Mouse (Mus musculus): ENCODE measurements around the gene Ubald1. TPM values are rescaled to one million over a fixed set of nuclear protein-coding genes. Genes with fewer than 3 reads are reported as not detected.

Ubald1 gene
- polyA plus RNA-seq, 1 experiment from 2014 or later: 33.9 TPM

DNA sequence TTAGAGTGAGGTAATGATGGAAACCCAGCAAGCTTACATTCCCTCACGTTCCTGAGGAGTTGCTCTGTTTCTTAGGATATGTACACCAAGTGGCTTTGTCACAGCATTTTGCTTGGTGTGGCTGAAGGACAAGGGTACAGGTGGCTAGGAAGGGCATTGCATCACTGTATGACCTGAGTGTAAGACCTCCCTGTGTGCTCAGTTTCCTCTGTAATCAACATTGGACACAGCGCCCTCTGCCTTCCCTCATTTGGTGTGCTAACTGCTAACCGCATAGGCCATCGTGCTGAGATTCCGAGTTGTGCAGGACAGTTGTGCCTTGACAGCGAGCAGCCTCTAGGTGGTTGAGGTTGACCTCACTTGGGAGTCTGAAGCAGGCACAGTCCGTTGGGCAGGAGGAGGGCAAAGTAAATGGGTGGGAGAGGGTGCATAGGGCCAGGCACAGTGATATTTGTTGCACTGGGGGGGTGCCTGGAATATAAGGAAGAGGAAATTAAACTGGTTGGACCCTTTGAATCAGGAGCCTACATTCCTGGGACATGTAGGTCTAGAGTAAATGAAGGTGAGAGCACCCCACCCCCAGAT lies 17.1 kb upstream of the Ubald1 start:
- H3K4me2 ChIP-seq: no peak overlapping the region
- no peaks in the 10 kb centered on the region for H3K27me3 ChIP-seq
- no peak overlapping the region for H3K27ac ChIP-seq
- H3K4me3 ChIP-seq: no peak overlapping the region
- ATAC-seq: no peak
- H3K36me3 ChIP-seq (ENCODE audit: poor library complexity, severe bottlenecking): no peaks in the 10 kb centered on the region
- peaks cover 5% of the 10 kb centered on the region; the same call in 1 of the 2 replicates for H3K4me1 ChIP-seq
- no peak overlapping the region for H3K9ac ChIP-seq
- H3K9me3 ChIP-seq (replicated peaks): no peaks in the 10 kb centered on the region
- WGBS: 46% methylated on average over 7 of the region's 7 CpGs

DNA sequence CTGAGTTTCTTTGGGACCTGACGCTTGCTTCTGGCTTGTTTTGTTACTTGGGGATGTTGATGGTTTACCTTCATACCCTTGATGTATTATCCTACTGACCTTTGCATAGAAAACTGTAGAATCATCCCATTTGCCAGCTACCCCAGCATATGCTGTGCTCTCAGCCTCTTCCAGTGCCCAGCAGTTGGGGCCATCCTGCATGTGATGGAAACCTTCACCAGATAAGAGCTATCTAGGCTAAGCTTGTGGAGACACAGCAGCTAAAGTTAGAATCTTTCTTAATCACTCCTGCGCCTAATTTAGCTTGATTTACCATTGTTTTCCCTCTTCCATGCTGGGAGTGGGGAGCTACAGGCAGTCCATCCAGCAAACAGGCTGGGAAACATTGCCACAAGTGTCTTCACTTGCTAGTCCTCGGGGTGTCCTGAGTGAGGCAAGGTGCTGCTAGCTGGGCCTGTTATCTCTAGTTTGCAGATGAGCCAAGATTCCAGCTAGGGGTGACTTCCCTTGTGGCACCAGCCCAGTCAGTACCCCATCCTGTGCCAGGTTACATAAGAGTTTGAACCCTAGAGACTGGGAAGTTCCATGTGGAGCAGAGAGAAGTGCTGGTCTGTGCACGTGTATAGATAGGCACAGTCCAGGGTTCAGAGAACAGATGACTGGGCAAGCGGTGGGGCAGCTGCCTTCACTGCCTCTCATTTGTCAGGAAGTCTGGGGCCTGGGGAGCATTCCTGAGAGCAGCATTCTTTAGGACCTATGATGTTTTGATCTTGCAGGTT lies 16.3 kb upstream of the Ubald1 start:
- no peak overlapping the region for H3K9ac ChIP-seq
- no peak overlapping the region for H3K27ac ChIP-seq
- ATAC-seq: no peak
- H3K4me2 ChIP-seq: no peak overlapping the region
- H3K27me3 ChIP-seq: no peaks in the 10 kb centered on the region
- WGBS: 82% methylated on average over 5 of the region's 5 CpGs
- H3K4me1 ChIP-seq: peaks cover 5% of the 10 kb centered on the region; the same call in 1 of the 2 replicates
- no peaks in the 10 kb centered on the region for H3K9me3 ChIP-seq (replicated peaks)
- no peaks in the 10 kb centered on the region for H3K36me3 ChIP-seq (ENCODE audit: poor library complexity, severe bottlenecking)
- H3K4me3 ChIP-seq: no peak overlapping the region

DNA sequence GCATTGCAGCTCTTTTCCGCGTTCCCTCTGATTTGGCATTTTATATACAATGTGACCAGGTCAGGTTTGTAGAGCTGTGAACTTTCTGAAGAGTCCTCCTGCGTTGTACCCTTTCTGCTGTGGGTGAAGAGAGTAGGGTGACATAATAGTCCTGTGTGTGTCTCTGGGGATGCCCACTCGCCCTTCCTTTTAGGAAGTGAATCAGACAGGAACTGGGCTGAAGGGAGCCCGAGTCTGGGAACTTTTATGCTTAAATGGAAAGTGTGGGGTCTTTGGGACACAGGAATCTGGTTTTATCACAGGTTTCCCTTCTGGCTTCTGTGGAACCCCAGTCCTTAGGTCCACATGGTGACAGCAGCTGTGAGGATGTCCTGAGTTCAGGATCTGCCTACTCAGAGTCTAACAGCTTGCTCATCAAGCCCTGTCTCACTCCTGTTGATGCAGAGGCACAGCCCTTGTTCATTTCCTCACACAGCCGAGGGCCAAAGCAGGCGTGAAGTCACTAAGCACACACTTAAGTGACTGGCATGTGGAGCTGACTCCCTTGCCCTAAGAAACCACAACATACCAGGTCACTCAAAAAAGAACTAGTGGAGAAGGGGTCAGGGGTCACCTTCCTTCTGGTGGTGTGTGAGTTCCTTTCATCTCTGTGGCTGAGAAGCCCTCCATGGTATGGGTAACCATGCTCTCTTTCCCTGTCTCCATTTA lies 14.2 kb upstream of the Ubald1 start:
- no peak for ATAC-seq
- no peaks in the 10 kb centered on the region; the same call in 1 of the 2 replicates for H3K4me1 ChIP-seq
- no peak overlapping the region for H3K4me2 ChIP-seq
- 85% methylated on average over 7 of the region's 7 CpGs for WGBS
- H3K36me3 ChIP-seq (ENCODE audit: poor library complexity, severe bottlenecking): no peaks in the 10 kb centered on the region
- H3K27ac ChIP-seq: no peak overlapping the region
- no peak overlapping the region for H3K4me3 ChIP-seq
- H3K9ac ChIP-seq: no peak overlapping the region
- no peaks in the 10 kb centered on the region for H3K9me3 ChIP-seq (replicated peaks)
- H3K27me3 ChIP-seq: no peaks in the 10 kb centered on the region

GRCm38 (mm10) chr16:4892171-4892570 lies 12.1 kb upstream of the Ubald1 start:
- WGBS: 91% methylated on average over 6 of the region's 6 CpGs
- Histone ChIP-seq H3K36me3 (ENCODE audit: poor library complexity, severe bottlenecking) (no peaks in the 10 kb centered on the region), H3K9ac (no peak overlapping the region), H3K4me3 (no peak overlapping the region), H3K4me2 (no peak overlapping the region), H3K27me3 (no peaks in the 10 kb centered on the region), H3K4me1 (peaks cover 17% of the 10 kb centered on the region), H3K27ac (no peak overlapping the region), H3K9me3 (replicated peaks) (no peaks in the 10 kb centered on the region)
- no peak for ATAC-seq

DNA sequence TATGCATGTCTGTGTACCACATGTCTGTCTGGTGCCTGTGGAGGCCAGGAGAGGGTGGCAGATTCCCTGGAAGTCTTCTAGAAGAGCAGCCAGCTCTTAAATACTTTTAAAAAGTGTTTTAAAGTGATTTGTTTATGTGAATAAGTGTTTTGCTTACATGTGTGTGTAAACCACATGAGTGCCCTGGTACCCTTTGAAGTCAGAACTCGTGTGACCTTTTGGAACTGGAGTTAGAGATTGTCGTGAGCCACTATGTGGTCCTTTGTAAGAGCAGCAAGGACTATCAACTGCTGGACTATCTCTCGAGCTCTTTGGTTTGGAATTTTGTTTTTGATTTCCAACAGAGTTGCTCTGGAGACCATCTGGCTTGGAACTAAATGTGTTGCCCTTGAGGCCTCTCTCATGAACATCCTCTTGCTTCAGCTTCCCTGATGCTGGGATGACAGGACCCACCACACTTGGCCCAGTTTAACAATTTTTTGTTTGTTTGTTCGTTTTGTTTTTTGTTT lies 10.1 kb upstream of the Ubald1 start:
- Histone ChIP-seq H3K27ac (no peak overlapping the region), H3K36me3 (ENCODE audit: poor library complexity, severe bottlenecking) (no peaks in the 10 kb centered on the region), H3K4me3 (no peak overlapping the region), H3K4me2 (no peak overlapping the region), H3K9me3 (replicated peaks) (no peaks in the 10 kb centered on the region), H3K4me1 (peaks cover 26% of the 10 kb centered on the region), H3K27me3 (no peaks in the 10 kb centered on the region), H3K9ac (no peak overlapping the region)
- no peak for ATAC-seq
- WGBS: 81% methylated on average over 4 of the region's 4 CpGs

GRCm38 (mm10) chr16:4886690-4887020 lies 6.5 kb upstream of the Ubald1 start:
- WGBS: 2% methylated on average over 8 of the region's 8 CpGs
- peak overlapping the region; percentile 88 for H3K4me2 ChIP-seq

DNA sequence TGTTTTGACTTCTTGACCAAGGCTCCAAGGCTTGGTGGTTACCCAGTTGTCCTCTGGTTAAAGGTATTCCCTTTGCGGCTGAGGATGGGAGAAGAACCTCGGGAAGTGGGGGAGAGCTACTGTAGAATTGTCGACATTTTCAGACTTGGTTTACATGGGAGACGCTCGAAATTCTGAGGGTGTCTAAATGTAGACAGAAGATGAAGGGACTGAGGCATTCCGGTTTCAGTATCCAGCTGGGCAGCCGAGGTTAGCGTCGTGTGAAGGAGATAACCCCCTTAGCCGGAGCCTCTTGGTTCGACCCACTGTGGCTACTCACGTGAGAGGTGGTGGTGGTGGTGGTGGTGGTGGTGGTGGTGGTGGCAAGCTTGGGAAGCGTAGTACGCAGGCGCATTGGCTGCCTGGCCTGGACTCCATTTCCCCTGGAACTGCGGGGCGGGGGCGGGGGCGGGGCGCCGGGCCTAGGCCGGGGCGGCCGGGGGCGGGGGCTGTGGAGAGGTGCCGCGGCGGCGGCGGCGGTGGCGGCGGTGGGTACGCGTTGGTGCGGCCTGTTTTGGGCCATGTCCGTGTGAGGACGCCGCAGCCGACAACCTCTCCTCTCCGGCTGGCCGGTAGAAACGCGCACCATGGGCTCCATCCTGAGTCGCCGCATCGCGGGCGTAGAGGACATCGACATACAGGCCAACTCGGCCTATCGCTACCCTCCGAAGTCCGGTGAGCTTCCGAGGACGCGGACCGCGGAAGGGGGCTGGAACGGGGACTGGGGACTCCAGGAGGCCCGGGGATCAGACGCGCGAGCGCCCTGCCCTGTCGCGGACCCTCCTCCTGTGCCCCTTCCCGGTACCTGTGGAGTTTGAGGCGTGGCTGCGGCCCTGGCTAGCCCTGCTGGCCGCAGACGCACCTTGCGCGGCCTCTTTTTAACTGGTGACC lies 5.9 kb upstream of the Ubald1 start, which contains the start of gene Mgrn1:
TSS of gene Mgrn1 (plus strand) at position 490 of the 930 bp plus-strand sequence.
- Histone ChIP-seq H3K36me3 (ENCODE audit: poor library complexity, severe bottlenecking) (no peaks in the 10 kb centered on the region), H3K27me3 (no peaks in the 10 kb centered on the region), H3K9me3 (replicated peaks) (no peaks in the 10 kb centered on the region), H3K4me1 (peaks cover 38% of the 10 kb centered on the region), H3K4me2 (peak within 1 kb of the TSS; percentile 88), H3K4me3 (peak within 1 kb of the TSS; percentile 93), H3K9ac (peak within 1 kb of the TSS; percentile 94), H3K27ac (peak within 1 kb of the TSS; percentile 81)
- peak; percentile 94 for ATAC-seq
- WGBS: under 1% methylated on average over 53 of the region's 74 CpGs

More at GRCm38 (mm10) chr16:4886690-4887020, 6.5 kb upstream of the Ubald1 start:
- Histone ChIP-seq H3K4me3 (peak overlapping the region; percentile 93), H3K27me3 (no peaks in the 10 kb centered on the region), H3K4me1 (peaks cover 32% of the 10 kb centered on the region), H3K27ac (peak overlapping the region; percentile 81), H3K9ac (peak overlapping the region; percentile 94), H3K9me3 (replicated peaks) (no peaks in the 10 kb centered on the region), H3K36me3 (ENCODE audit: poor library complexity, severe bottlenecking) (no peaks in the 10 kb centered on the region)
- no peak; the same call in 1 of the 2 replicates for ATAC-seq

DNA sequence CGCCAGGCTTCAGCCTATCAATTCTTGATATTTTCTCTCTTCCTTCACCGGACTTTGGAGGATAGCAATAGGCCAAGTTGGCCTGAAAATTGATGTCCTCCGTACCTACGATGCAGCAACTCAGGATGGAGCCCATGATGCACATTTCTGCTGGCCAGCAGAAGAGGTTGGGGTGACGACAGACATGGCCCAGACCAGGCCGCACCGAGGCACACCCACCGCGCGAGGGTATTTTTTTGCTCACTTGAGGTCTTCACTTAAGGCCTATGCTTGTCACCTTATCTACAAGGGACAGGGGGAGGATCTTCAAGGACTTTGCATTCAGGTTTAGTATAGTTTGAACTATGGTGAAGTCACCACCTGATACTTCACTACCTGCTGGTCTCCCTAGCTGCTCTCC lies 4.8 kb upstream of the Ubald1 start:
- Histone ChIP-seq H3K27me3 (no peaks in the 10 kb centered on the region), H3K9ac (no peak overlapping the region), H3K27ac (peak overlapping the region; percentile 57), H3K4me1 (peaks cover 41% of the 10 kb centered on the region), H3K4me3 (no peak overlapping the region), H3K36me3 (ENCODE audit: poor library complexity, severe bottlenecking) (no peaks in the 10 kb centered on the region), H3K4me2 (peak overlapping the region; percentile 88), H3K9me3 (replicated peaks) (no peaks in the 10 kb centered on the region)
- no peak for ATAC-seq
- WGBS: 95% methylated on average over 10 of the region's 10 CpGs

- peaks cover 36% of the 10 kb centered on the region for H3K4me1 ChIP-seq
- peak overlapping the region; percentile 92 for H3K4me2 ChIP-seq
- H3K27me3 ChIP-seq: no peaks in the 10 kb centered on the region
- 77% methylated on average over 10 of the region's 10 CpGs for WGBS
- no peaks in the 10 kb centered on the region for H3K9me3 ChIP-seq (replicated peaks)
- peak overlapping the region; percentile 72 for H3K4me3 ChIP-seq
- ATAC-seq: no peak
- H3K9ac ChIP-seq: peak overlapping the region; percentile 84; the same call in 1 of the 2 replicates
- no peaks in the 10 kb centered on the region for H3K36me3 ChIP-seq (ENCODE audit: poor library complexity, severe bottlenecking)
- H3K27ac ChIP-seq: peak overlapping the region; percentile 91; the same call in 1 of the 2 replicates
Measured at GRCm38 (mm10) chr16:4881400-4882351, 1.6 kb upstream of the Ubald1 start.

DNA sequence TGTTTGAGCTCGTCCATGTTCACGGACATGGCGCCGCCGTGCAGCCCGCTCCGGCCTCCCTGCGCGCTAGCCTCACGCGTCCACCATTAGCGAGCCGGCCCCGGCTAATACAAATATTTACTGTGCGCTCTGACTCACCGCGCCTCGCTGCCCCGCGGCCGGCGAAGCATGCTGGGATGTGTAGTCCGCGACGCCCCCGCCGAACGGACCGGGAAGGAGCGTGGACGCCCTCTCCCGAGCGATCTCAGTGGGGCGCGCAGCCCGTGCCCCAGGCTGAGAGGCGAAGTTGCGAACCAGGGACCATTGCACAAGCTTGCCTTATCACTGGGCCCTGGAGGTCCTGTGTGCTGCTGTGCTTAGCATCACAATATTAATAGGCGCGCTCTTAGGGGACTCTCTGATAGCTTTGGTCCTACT lies 399 bp downstream of the Ubald1 start:
- WGBS: under 1% methylated on average over 40 of the region's 40 CpGs
- Histone ChIP-seq H3K4me3 (peak overlapping the region; percentile 72), H3K27ac (peak overlapping the region; percentile 97), H3K4me2 (peak overlapping the region; percentile 89), H3K27me3 (no peaks in the 10 kb centered on the region), H3K9ac (peak overlapping the region; percentile 82), H3K9me3 (replicated peaks) (no peaks in the 10 kb centered on the region), H3K36me3 (ENCODE audit: poor library complexity, severe bottlenecking) (peaks cover 15% of the 10 kb centered on the region), H3K4me1 (peaks cover 42% of the 10 kb centered on the region)
- ATAC-seq: peak; percentile 75
